Mouse (Mus musculus): ENCODE measurements around the gene Kpna7. TPM values are rescaled to one million over a fixed set of nuclear protein-coding genes. Genes with fewer than 3 reads are reported as not detected.
"Not testable (repeated sequence)": the region's sequence is repeated elsewhere in the genome, so short reads cannot be mapped to it uniquely, and the experiment has no call there.

The Kpna7 gene
- polyA plus RNA-seq, 1 experiment from 2014 or later: not detected

- Histone ChIP-seq H3K4me1 (replicated peaks; ENCODE audit: control insufficient read depth, insufficient read depth, low read length) (peaks cover 12% of the 10 kb centered on the region), H3K4me3 (replicated peaks; ENCODE audit: low read length) (no peak overlapping the region), H3K9me3 (ENCODE audit: control insufficient read depth, low read length) (no peaks in the 10 kb centered on the region), H3K4me2 (ENCODE audit: low read length) (no peak overlapping the region), H3K27me3 (replicated peaks; ENCODE audit: control insufficient read depth, insufficient read depth, low read length) (0 out of 2 replicates have a peak, but pooled peaks cover 4% of the 10 kb centered on the region), H3K9ac (replicated peaks; ENCODE audit: low read depth, low read length) (no peak overlapping the region), H3K36me3 (ENCODE audit: control insufficient read depth, insufficient read depth) (peaks cover 23% of the 10 kb centered on the region), H3K27ac (ENCODE audit: low read length) (no peak overlapping the region)
- no peak for ATAC-seq
- 80% methylated on average over 8 of the region's 8 CpGs for WGBS
Observed at GRCm38 (mm10) chr5:145112566-145112965, 28.7 kb upstream of the Kpna7 start.

DNA sequence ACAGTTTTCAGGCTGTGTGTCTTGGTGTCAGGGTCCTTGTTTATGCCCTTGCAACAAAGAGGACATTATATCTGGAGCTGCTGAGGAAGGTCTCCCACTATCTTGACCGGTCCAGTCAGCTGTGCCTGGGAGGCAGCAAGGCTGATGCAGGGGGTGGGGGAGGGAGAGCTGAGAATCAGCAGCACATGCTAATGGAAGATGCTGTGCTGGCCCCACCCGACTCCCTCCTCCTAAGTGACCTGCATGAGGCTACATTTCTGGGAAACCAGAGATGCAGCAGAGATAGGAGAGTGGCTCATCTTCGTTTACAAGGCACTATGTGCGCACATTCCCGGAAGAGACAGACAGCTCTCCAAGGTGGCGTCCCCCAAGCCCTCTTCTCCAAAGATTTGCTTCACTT, 26.6 kb upstream of the Kpna7 start:
- Histone ChIP-seq H3K4me2 (ENCODE audit: low read length) (no peak overlapping the region), H3K4me3 (replicated peaks; ENCODE audit: low read length) (no peak overlapping the region), H3K36me3 (ENCODE audit: control insufficient read depth, insufficient read depth) (peaks cover 36% of the 10 kb centered on the region), H3K27me3 (replicated peaks; ENCODE audit: control insufficient read depth, insufficient read depth, low read length) (0 out of 2 replicates have a peak, but pooled peaks cover 4% of the 10 kb centered on the region), H3K4me1 (replicated peaks; ENCODE audit: control insufficient read depth, insufficient read depth, low read length) (peaks cover 12% of the 10 kb centered on the region), H3K9me3 (ENCODE audit: control insufficient read depth, low read length) (no peaks in the 10 kb centered on the region), H3K9ac (replicated peaks; ENCODE audit: low read depth, low read length) (no peak overlapping the region), H3K27ac (ENCODE audit: low read length) (no peak overlapping the region)
- ATAC-seq: no peak
- 95% methylated on average over 6 of the region's 6 CpGs for WGBS

GRCm38 (mm10) chr5:145105694-145106275, 22.0 kb upstream of the Kpna7 start:
- Histone ChIP-seq H3K9ac (replicated peaks; ENCODE audit: low read depth, low read length) (no peak overlapping the region), H3K4me1 (replicated peaks; ENCODE audit: control insufficient read depth, insufficient read depth, low read length) (no peaks in the 10 kb centered on the region), H3K9me3 (ENCODE audit: control insufficient read depth, low read length) (no peaks in the 10 kb centered on the region), H3K27me3 (replicated peaks; ENCODE audit: control insufficient read depth, insufficient read depth, low read length) (no peaks in the 10 kb centered on the region), H3K4me2 (ENCODE audit: low read length) (no peak overlapping the region), H3K36me3 (ENCODE audit: control insufficient read depth, insufficient read depth) (peaks cover 56% of the 10 kb centered on the region), H3K27ac (ENCODE audit: low read length) (no peak overlapping the region), H3K4me3 (replicated peaks; ENCODE audit: low read length) (no peak overlapping the region)
- WGBS: 91% methylated on average over 9 of the region's 9 CpGs
- no peak for ATAC-seq

- H3K36me3 ChIP-seq (ENCODE audit: control insufficient read depth, insufficient read depth): peaks cover 53% of the 10 kb centered on the region
- 86% methylated on average over 9 of the region's 9 CpGs for WGBS
- no peak for ATAC-seq
Observed at GRCm38 (mm10) chr5:145104328-145104727, 20.5 kb upstream of the Kpna7 start.

GRCm38 (mm10) chr5:145102706-145103105, 18.9 kb upstream of the Kpna7 start:
- no peak overlapping the region for H3K9ac ChIP-seq (replicated peaks; ENCODE audit: low read depth, low read length)
- H3K4me2 ChIP-seq (ENCODE audit: low read length): no peak overlapping the region
- ATAC-seq: no peak
- WGBS: 99% methylated on average over 4 of the region's 4 CpGs
- H3K27ac ChIP-seq (ENCODE audit: low read length): no peak overlapping the region
- H3K4me1 ChIP-seq (replicated peaks; ENCODE audit: control insufficient read depth, insufficient read depth, low read length): no peaks in the 10 kb centered on the region
- H3K9me3 ChIP-seq (ENCODE audit: control insufficient read depth, low read length): no peaks in the 10 kb centered on the region
- no peaks in the 10 kb centered on the region for H3K27me3 ChIP-seq (replicated peaks; ENCODE audit: control insufficient read depth, insufficient read depth, low read length)
- no peak overlapping the region for H3K4me3 ChIP-seq (replicated peaks; ENCODE audit: low read length)
- peaks cover 46% of the 10 kb centered on the region for H3K36me3 ChIP-seq (ENCODE audit: control insufficient read depth, insufficient read depth)

More at GRCm38 (mm10) chr5:145104328-145104727, 20.5 kb upstream of the Kpna7 start:
- Histone ChIP-seq H3K9me3 (ENCODE audit: control insufficient read depth, low read length) (no peaks in the 10 kb centered on the region), H3K4me2 (ENCODE audit: low read length) (no peak overlapping the region), H3K27me3 (replicated peaks; ENCODE audit: control insufficient read depth, insufficient read depth, low read length) (no peaks in the 10 kb centered on the region), H3K4me3 (replicated peaks; ENCODE audit: low read length) (no peak overlapping the region), H3K4me1 (replicated peaks; ENCODE audit: control insufficient read depth, insufficient read depth, low read length) (no peaks in the 10 kb centered on the region), H3K27ac (ENCODE audit: low read length) (no peak overlapping the region), H3K9ac (replicated peaks; ENCODE audit: low read depth, low read length) (no peak overlapping the region)

GRCm38 (mm10) chr5:145101451-145101850, 17.6 kb upstream of the Kpna7 start:
- ATAC-seq; H3K4me3 ChIP-seq (replicated peaks; ENCODE audit: low read length): not testable (repeated sequence)
- WGBS: over 99% methylated on average over 11 of the region's 11 CpGs

DNA sequence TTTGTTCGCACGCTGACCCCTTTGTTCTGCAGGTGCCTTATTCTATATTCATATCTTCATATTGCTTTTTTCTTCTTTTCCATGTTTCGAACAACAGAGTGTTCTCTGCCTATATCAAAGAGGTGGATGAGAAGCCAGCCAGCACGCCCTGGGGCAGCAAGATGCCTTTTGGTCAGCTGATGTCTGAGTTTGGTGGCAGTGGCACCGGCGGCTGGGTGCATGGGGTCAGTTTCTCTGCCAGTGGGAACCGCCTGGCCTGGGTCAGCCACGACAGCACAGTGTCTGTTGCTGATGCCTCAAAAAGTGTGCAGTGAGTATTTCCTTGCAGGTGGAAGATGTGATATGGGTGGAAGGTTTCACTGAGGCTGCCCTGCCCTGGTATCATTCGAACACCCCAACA, 17.1 kb upstream of the Kpna7 start:
- WGBS: 97% methylated on average over 9 of the region's 9 CpGs
- Histone ChIP-seq H3K27me3 (replicated peaks; ENCODE audit: control insufficient read depth, insufficient read depth, low read length) (no peaks in the 10 kb centered on the region), H3K9ac (replicated peaks; ENCODE audit: low read depth, low read length) (no peak overlapping the region), H3K4me2 (ENCODE audit: low read length) (no peak overlapping the region), H3K9me3 (ENCODE audit: control insufficient read depth, low read length) (no peaks in the 10 kb centered on the region), H3K4me1 (replicated peaks; ENCODE audit: control insufficient read depth, insufficient read depth, low read length) (no peaks in the 10 kb centered on the region), H3K4me3 (replicated peaks; ENCODE audit: low read length) (no peak overlapping the region), H3K36me3 (ENCODE audit: control insufficient read depth, insufficient read depth) (peaks cover 42% of the 10 kb centered on the region), H3K27ac (ENCODE audit: low read length) (no peak overlapping the region)
- no peak for ATAC-seq

More at GRCm38 (mm10) chr5:145101451-145101850, 17.6 kb upstream of the Kpna7 start:
- H3K27ac ChIP-seq (ENCODE audit: low read length); H3K27me3 ChIP-seq (replicated peaks; ENCODE audit: control insufficient read depth, insufficient read depth, low read length); H3K4me1 ChIP-seq (replicated peaks; ENCODE audit: control insufficient read depth, insufficient read depth, low read length); H3K4me2 ChIP-seq (ENCODE audit: low read length); H3K9ac ChIP-seq (replicated peaks; ENCODE audit: low read depth, low read length); H3K9me3 ChIP-seq (ENCODE audit: control insufficient read depth, low read length): not testable (repeated sequence)
- peaks cover 43% of the 10 kb centered on the region for H3K36me3 ChIP-seq (ENCODE audit: control insufficient read depth, insufficient read depth)

GRCm38 (mm10) chr5:145098340-145098821, 14.6 kb upstream of the Kpna7 start:
- Histone ChIP-seq H3K36me3 (ENCODE audit: control insufficient read depth, insufficient read depth) (peaks cover 46% of the 10 kb centered on the region), H3K9ac (replicated peaks; ENCODE audit: low read depth, low read length) (no peak overlapping the region), H3K4me2 (ENCODE audit: low read length) (no peak overlapping the region), H3K4me1 (replicated peaks; ENCODE audit: control insufficient read depth, insufficient read depth, low read length) (no peaks in the 10 kb centered on the region), H3K9me3 (ENCODE audit: control insufficient read depth, low read length) (no peaks in the 10 kb centered on the region), H3K27me3 (replicated peaks; ENCODE audit: control insufficient read depth, insufficient read depth, low read length) (no peaks in the 10 kb centered on the region), H3K27ac (ENCODE audit: low read length) (no peak overlapping the region), H3K4me3 (replicated peaks; ENCODE audit: low read length) (no peak overlapping the region)
- WGBS: 95% methylated on average over 10 of the region's 10 CpGs
- ATAC-seq: no peak

GRCm38 (mm10) chr5:145096195-145096594, 12.4 kb upstream of the Kpna7 start:
- Histone ChIP-seq H3K27me3 (replicated peaks; ENCODE audit: control insufficient read depth, insufficient read depth, low read length) (no peaks in the 10 kb centered on the region), H3K4me3 (replicated peaks; ENCODE audit: low read length) (no peak overlapping the region), H3K4me2 (ENCODE audit: low read length) (no peak overlapping the region), H3K9me3 (ENCODE audit: control insufficient read depth, low read length) (no peaks in the 10 kb centered on the region), H3K36me3 (ENCODE audit: control insufficient read depth, insufficient read depth) (peaks cover 43% of the 10 kb centered on the region), H3K9ac (replicated peaks; ENCODE audit: low read depth, low read length) (no peak overlapping the region), H3K27ac (ENCODE audit: low read length) (no peak overlapping the region), H3K4me1 (replicated peaks; ENCODE audit: control insufficient read depth, insufficient read depth, low read length) (no peaks in the 10 kb centered on the region)
- ATAC-seq: no peak
- 90% methylated on average over 4 of the region's 4 CpGs for WGBS

DNA sequence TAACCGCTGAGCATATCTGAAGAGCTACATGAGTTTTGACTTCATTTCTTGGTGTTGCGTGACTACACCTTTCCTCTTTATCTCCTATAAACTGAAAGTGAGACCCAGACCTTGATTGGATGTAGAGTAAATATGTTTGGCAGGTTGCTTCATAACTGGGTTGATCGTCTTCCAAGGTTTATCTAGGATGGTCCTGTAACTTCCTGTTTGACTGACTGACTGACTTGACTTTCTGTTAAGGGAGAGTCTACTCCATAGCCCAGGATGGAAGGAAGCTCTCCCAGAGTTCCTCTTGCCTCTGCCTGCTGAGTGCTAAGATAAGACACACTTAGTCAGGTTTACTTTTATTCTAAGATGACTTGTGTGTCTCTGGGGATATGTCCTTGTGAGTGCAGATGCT, 6.0 kb upstream of the Kpna7 start:
- Histone ChIP-seq H3K36me3 (ENCODE audit: control insufficient read depth, insufficient read depth) (peaks cover 17% of the 10 kb centered on the region), H3K27ac (ENCODE audit: low read length) (no peak overlapping the region), H3K4me3 (replicated peaks; ENCODE audit: low read length) (no peak overlapping the region), H3K9me3 (ENCODE audit: control insufficient read depth, low read length) (no peaks in the 10 kb centered on the region), H3K27me3 (replicated peaks; ENCODE audit: control insufficient read depth, insufficient read depth, low read length) (no peaks in the 10 kb centered on the region), H3K9ac (replicated peaks; ENCODE audit: low read depth, low read length) (no peak overlapping the region), H3K4me1 (replicated peaks; ENCODE audit: control insufficient read depth, insufficient read depth, low read length) (peaks cover 3% of the 10 kb centered on the region), H3K4me2 (ENCODE audit: low read length) (no peak overlapping the region)
- 97% methylated on average over 3 of the region's 3 CpGs for WGBS
- no peak for ATAC-seq
